Mouse (Mus musculus): ENCODE results near the gene Socs3. TPM values are rescaled to one million over a fixed set of nuclear protein-coding genes. Genes with fewer than 3 reads are reported as not detected.
A peak's percentile ranks its signal among the peaks of the same experiment; 100 is the strongest.

Socs3 gene
- polyA plus RNA-seq, 1 experiment, result 9.6 TPM

GRCm38 (mm10) chr11:118008843-118009242 is 39.0 kb upstream of the Socs3 start:
- no peak for TF ChIP-seq POLR2A (IDR thresholded peaks at IDR 0.05; ENCODE audit: borderline replicate concordance, control insufficient read depth, low read depth, low read length)
- no peak for TF ChIP-seq CTCF (IDR thresholded peaks at IDR 0.05; ENCODE audit: control insufficient read depth, insufficient read depth, low read length)
- WGBS, result 93% methylated on average over 8 of the region's 8 CpGs
- Histone ChIP-seq H3K4me1 (ENCODE audit: control insufficient read depth, insufficient read depth, low read length) (peaks cover under 1% of the 10 kb centered on the region; the same call in 1 of the 2 replicates), H3K4me3 (replicated peaks; ENCODE audit: control insufficient read depth, low read depth, low read length) (no peak overlapping the region), H3K27ac (ENCODE audit: control insufficient read depth, insufficient read depth, low read depth, low read length, poor library complexity) (no peak overlapping the region)

GRCm38 (mm10) chr11:118008144-118008805 is 38.4 kb upstream of the Socs3 start:
- H3K4me1 ChIP-seq (ENCODE audit: control insufficient read depth, insufficient read depth, low read length), result no peaks in the 10 kb centered on the region
- WGBS, result 76% methylated on average over 5 of the region's 5 CpGs

GRCm38 (mm10) chr11:118007460-118008143 is 37.8 kb upstream of the Socs3 start:
- WGBS, result 74% methylated on average over 8 of the region's 8 CpGs
- Histone ChIP-seq H3K4me1 (ENCODE audit: control insufficient read depth, insufficient read depth, low read length) (no peaks in the 10 kb centered on the region), H3K4me3 (replicated peaks; ENCODE audit: control insufficient read depth, low read depth, low read length) (no peak overlapping the region), H3K27ac (ENCODE audit: control insufficient read depth, insufficient read depth, low read depth, low read length, poor library complexity) (no peak overlapping the region)
- no peak for TF ChIP-seq POLR2A (IDR thresholded peaks at IDR 0.05; ENCODE audit: borderline replicate concordance, control insufficient read depth, low read depth, low read length)
- TF ChIP-seq CTCF (IDR thresholded peaks at IDR 0.05; ENCODE audit: control insufficient read depth, insufficient read depth, low read length), result no peak

More at GRCm38 (mm10) chr11:118008144-118008805, 38.4 kb upstream of the Socs3 start:
- TF ChIP-seq POLR2A (IDR thresholded peaks at IDR 0.05; ENCODE audit: borderline replicate concordance, control insufficient read depth, low read depth, low read length) (no peak), CTCF (IDR thresholded peaks at IDR 0.05; ENCODE audit: control insufficient read depth, insufficient read depth, low read length) (no peak)
- Histone ChIP-seq H3K4me3 (replicated peaks; ENCODE audit: control insufficient read depth, low read depth, low read length) (no peak overlapping the region), H3K27ac (ENCODE audit: control insufficient read depth, insufficient read depth, low read depth, low read length, poor library complexity) (no peak overlapping the region)

- peaks cover 8% of the 10 kb centered on the region for H3K4me1 ChIP-seq (ENCODE audit: control insufficient read depth, insufficient read depth, low read length)
- WGBS, result 93% methylated on average over 5 of the region's 5 CpGs
- H3K4me3 ChIP-seq (replicated peaks; ENCODE audit: control insufficient read depth, low read depth, low read length), result no peak overlapping the region
- H3K27ac ChIP-seq (ENCODE audit: control insufficient read depth, insufficient read depth, low read depth, low read length, poor library complexity), result no peak overlapping the region
- TF ChIP-seq POLR2A (IDR thresholded peaks at IDR 0.05; ENCODE audit: borderline replicate concordance, control insufficient read depth, low read depth, low read length) (no peak), CTCF (IDR thresholded peaks at IDR 0.05; ENCODE audit: control insufficient read depth, insufficient read depth, low read length) (no peak)
Measured at GRCm38 (mm10) chr11:118004217-118004616, 34.4 kb upstream of the Socs3 start.

- H3K27ac ChIP-seq (ENCODE audit: control insufficient read depth, insufficient read depth, low read depth, low read length, poor library complexity), result no peak overlapping the region
- H3K4me1 ChIP-seq (ENCODE audit: control insufficient read depth, insufficient read depth, low read length), result peaks cover 8% of the 10 kb centered on the region
- TF ChIP-seq POLR2A (IDR thresholded peaks at IDR 0.05; ENCODE audit: borderline replicate concordance, control insufficient read depth, low read depth, low read length) (no peak), CTCF (IDR thresholded peaks at IDR 0.05; ENCODE audit: control insufficient read depth, insufficient read depth, low read length) (no peak)
- no peak overlapping the region for H3K4me3 ChIP-seq (replicated peaks; ENCODE audit: control insufficient read depth, low read depth, low read length)
- 83% methylated on average over 5 of the region's 5 CpGs for WGBS
Measured at GRCm38 (mm10) chr11:118003718-118004117, 33.9 kb upstream of the Socs3 start.

GRCm38 (mm10) chr11:118003176-118003575 is 33.3 kb upstream of the Socs3 start:
- peaks cover 8% of the 10 kb centered on the region for H3K4me1 ChIP-seq (ENCODE audit: control insufficient read depth, insufficient read depth, low read length)
- 91% methylated on average over 14 of the region's 14 CpGs for WGBS
- TF ChIP-seq CTCF (IDR thresholded peaks at IDR 0.05; ENCODE audit: control insufficient read depth, insufficient read depth, low read length), result no peak
- no peak for TF ChIP-seq POLR2A (IDR thresholded peaks at IDR 0.05; ENCODE audit: borderline replicate concordance, control insufficient read depth, low read depth, low read length)
- no peak overlapping the region for H3K4me3 ChIP-seq (replicated peaks; ENCODE audit: control insufficient read depth, low read depth, low read length)
- H3K27ac ChIP-seq (ENCODE audit: control insufficient read depth, insufficient read depth, low read depth, low read length, poor library complexity), result no peak overlapping the region; the same call in 1 of the 2 replicates

- TF ChIP-seq CTCF (IDR thresholded peaks at IDR 0.05; ENCODE audit: control insufficient read depth, insufficient read depth, low read length) (no peak), POLR2A (IDR thresholded peaks at IDR 0.05; ENCODE audit: borderline replicate concordance, control insufficient read depth, low read depth, low read length) (no peak)
- Histone ChIP-seq H3K4me1 (ENCODE audit: control insufficient read depth, insufficient read depth, low read length) (peaks cover 8% of the 10 kb centered on the region), H3K4me3 (replicated peaks; ENCODE audit: control insufficient read depth, low read depth, low read length) (no peak overlapping the region), H3K27ac (ENCODE audit: control insufficient read depth, insufficient read depth, low read depth, low read length, poor library complexity) (peak overlapping the region; percentile 95)
- 76% methylated on average over 7 of the region's 7 CpGs for WGBS
Measured at GRCm38 (mm10) chr11:118000565-118001215, 30.8 kb upstream of the Socs3 start.

GRCm38 (mm10) chr11:118000083-118000482 is 30.2 kb upstream of the Socs3 start:
- Histone ChIP-seq H3K4me3 (replicated peaks; ENCODE audit: control insufficient read depth, low read depth, low read length) (no peak overlapping the region), H3K27ac (ENCODE audit: control insufficient read depth, insufficient read depth, low read depth, low read length, poor library complexity) (peak overlapping the region; percentile 95), H3K4me1 (ENCODE audit: control insufficient read depth, insufficient read depth, low read length) (peaks cover 10% of the 10 kb centered on the region)
- WGBS, result 35% methylated on average over 1 of the region's 1 CpGs
- TF ChIP-seq POLR2A (IDR thresholded peaks at IDR 0.05; ENCODE audit: borderline replicate concordance, control insufficient read depth, low read depth, low read length) (no peak), CTCF (IDR thresholded peaks at IDR 0.05; ENCODE audit: control insufficient read depth, insufficient read depth, low read length) (no peak)

Data from bone marrow, adult 2 months (tissue).